Mouse (Mus musculus) neural tube, embryonic 12.5 days (tissue): ENCODE measurements at regions not wholly inside any gene's neighbourhood (a gene's known extent, or its start where the extent isn't known, plus 50 kb on each side); places are given as distances from the start of the nearest gene placed in this dataset.

Experiments used
- ATAC-seq: fragments of 200-750 bp; cut with Nextera tagmentation; 2 replicates; pipeline ENCODE4 v1.8.0; 2017; ENCODE audit warnings: low read depth, mild to moderate bottlenecking, moderate TSS enrichment, moderate library complexity; ENCODE audit not compliant: low FRiP score
- H3K27ac ChIP-seq: fragments of 300-500 bp; sonication (generic); 2 replicates; pipeline ENCODE4 v1.5.1; 2016
- H3K27me3 ChIP-seq: fragments of 300-500 bp; sonication (generic); replicated peaks from 2 replicates; pipeline ENCODE4 v1.6.1; 2016; ENCODE audit warnings: mild to moderate bottlenecking
- H3K36me3 ChIP-seq: fragments of 300-500 bp; sonication (generic); 2 replicates; pipeline ENCODE4 v1.6.1; 2016; ENCODE audit warnings: mild to moderate bottlenecking
- H3K4me1 ChIP-seq: fragments of 300-500 bp; sonication (generic); 2 replicates; pipeline ENCODE4 v1.6.1; 2016
- H3K4me2 ChIP-seq: fragments of 300-500 bp; sonication (generic); replicated peaks from 2 replicates; pipeline ENCODE4 v1.6.1; 2016; ENCODE audit warnings: mild to moderate bottlenecking
- H3K4me3 ChIP-seq: fragments of 300-500 bp; sonication (generic); 2 replicates; pipeline ENCODE4 v1.5.1; 2016
- H3K9ac ChIP-seq: fragments of 300-500 bp; sonication (generic); 2 replicates; pipeline ENCODE4 v1.6.1; 2016; ENCODE audit warnings: mild to moderate bottlenecking
- H3K9me3 ChIP-seq: fragments of 300-500 bp; sonication (generic); 2 replicates; pipeline ENCODE4 v1.6.1; 2016; ENCODE audit warnings: mild to moderate bottlenecking
- WGBS: fragments of 180-500 bp; shearing (Covaris S2); methylation state at CpG from one replicate; pipeline ENCODE4 v1.1.7; 2016; 5-methylcytosine and 5-hydroxymethylcytosine counted together

GRCm38 (mm10) chr13:90727816-90728215, 177.3 kb downstream of the Atp6ap1l start:
- H3K27ac ChIP-seq: no peak overlapping the region
- H3K36me3 ChIP-seq: no peaks in the 10 kb centered on the region
- no peaks in the 10 kb centered on the region for H3K27me3 ChIP-seq
- H3K4me2 ChIP-seq: no peak overlapping the region
- 82% methylated on average over 4 of the region's 4 CpGs for WGBS
- peaks cover 4% of the 10 kb centered on the region; the same call in 1 of the 2 replicates for H3K4me1 ChIP-seq
- H3K9ac ChIP-seq: no peak overlapping the region
- H3K9me3 ChIP-seq: no peaks in the 10 kb centered on the region
- H3K4me3 ChIP-seq: no peak overlapping the region
- no peak for ATAC-seq

- Histone ChIP-seq H3K4me3 (no peak overlapping the region), H3K9ac (no peak overlapping the region), H3K36me3 (no peaks in the 10 kb centered on the region), H3K9me3 (no peaks in the 10 kb centered on the region), H3K27ac (no peak overlapping the region), H3K4me1 (peaks cover 4% of the 10 kb centered on the region; the same call in 1 of the 2 replicates), H3K4me2 (no peak overlapping the region), H3K27me3 (no peaks in the 10 kb centered on the region)
- WGBS: 89% methylated on average over 10 of the region's 10 CpGs
- no peak for ATAC-seq
Observed at GRCm38 (mm10) chr13:90725053-90725827, 179.9 kb downstream of the Atp6ap1l start.

GRCm38 (mm10) chr13:90724598-90724997, 180.6 kb downstream of the Atp6ap1l start:
- no peak overlapping the region for H3K4me3 ChIP-seq
- peaks cover 4% of the 10 kb centered on the region; the same call in 1 of the 2 replicates for H3K4me1 ChIP-seq
- ATAC-seq: no peak
- no peaks in the 10 kb centered on the region for H3K27me3 ChIP-seq
- no peak overlapping the region for H3K27ac ChIP-seq
- no peaks in the 10 kb centered on the region for H3K36me3 ChIP-seq
- no peaks in the 10 kb centered on the region for H3K9me3 ChIP-seq
- WGBS: 98% methylated on average over 3 of the region's 3 CpGs
- no peak overlapping the region for H3K4me2 ChIP-seq
- H3K9ac ChIP-seq: no peak overlapping the region

GRCm38 (mm10) chr13:90723533-90723898, 181.6 kb downstream of the Atp6ap1l start:
- Histone ChIP-seq H3K4me1 (peaks cover 4% of the 10 kb centered on the region; the same call in 1 of the 2 replicates), H3K4me2 (no peak overlapping the region), H3K27me3 (no peaks in the 10 kb centered on the region), H3K9me3 (no peaks in the 10 kb centered on the region), H3K4me3 (no peak overlapping the region), H3K9ac (no peak overlapping the region), H3K27ac (no peak overlapping the region), H3K36me3 (no peaks in the 10 kb centered on the region)
- WGBS: 43% methylated on average over 3 of the region's 3 CpGs
- ATAC-seq: peak; percentile 49; the same call in 1 of the 2 replicates

GRCm38 (mm10) chr13:90722599-90723532, 182.3 kb downstream of the Atp6ap1l start:
- 0 out of 2 replicates have a peak, but pooled peaks have one; percentile 4 for ATAC-seq
- Histone ChIP-seq H3K4me1 (peaks cover 4% of the 10 kb centered on the region; the same call in 1 of the 2 replicates), H3K36me3 (no peaks in the 10 kb centered on the region), H3K4me3 (no peak overlapping the region), H3K9me3 (no peaks in the 10 kb centered on the region), H3K9ac (no peak overlapping the region), H3K4me2 (no peak overlapping the region), H3K27ac (no peak overlapping the region), H3K27me3 (no peaks in the 10 kb centered on the region)
- WGBS: 63% methylated on average over 8 of the region's 8 CpGs

- Histone ChIP-seq H3K36me3 (no peaks in the 10 kb centered on the region), H3K4me1 (no peaks in the 10 kb centered on the region), H3K9ac (no peak overlapping the region), H3K4me3 (no peak overlapping the region), H3K27me3 (no peaks in the 10 kb centered on the region), H3K4me2 (no peak overlapping the region), H3K9me3 (no peaks in the 10 kb centered on the region), H3K27ac (no peak overlapping the region)
- 93% methylated on average over 2 of the region's 2 CpGs for WGBS
- no peak for ATAC-seq
Observed at GRCm38 (mm10) chr13:90684324-90684723, 220.8 kb downstream of the Atp6ap1l start.

GRCm38 (mm10) chr13:90679162-90680010, 225.8 kb downstream of the Atp6ap1l start:
- ATAC-seq: no peak
- no peaks in the 10 kb centered on the region for H3K4me1 ChIP-seq
- no peak overlapping the region for H3K9ac ChIP-seq
- H3K27ac ChIP-seq: no peak overlapping the region
- H3K4me2 ChIP-seq: no peak overlapping the region
- no peaks in the 10 kb centered on the region for H3K9me3 ChIP-seq
- H3K27me3 ChIP-seq: no peaks in the 10 kb centered on the region
- 59% methylated on average over 8 of the region's 8 CpGs for WGBS
- H3K36me3 ChIP-seq: no peaks in the 10 kb centered on the region
- no peak overlapping the region for H3K4me3 ChIP-seq

GRCm38 (mm10) chr13:90673823-90674222, 231.3 kb downstream of the Atp6ap1l start:
- Histone ChIP-seq H3K36me3 (no peaks in the 10 kb centered on the region), H3K4me1 (no peaks in the 10 kb centered on the region), H3K4me2 (no peak overlapping the region), H3K9me3 (no peaks in the 10 kb centered on the region), H3K27ac (no peak overlapping the region), H3K27me3 (no peaks in the 10 kb centered on the region), H3K9ac (no peak overlapping the region), H3K4me3 (no peak overlapping the region)
- 87% methylated on average over 3 of the region's 3 CpGs for WGBS
- ATAC-seq: no peak

- Histone ChIP-seq H3K9me3 (no peaks in the 10 kb centered on the region), H3K4me3 (no peak overlapping the region), H3K27me3 (no peaks in the 10 kb centered on the region), H3K27ac (no peak overlapping the region), H3K4me1 (no peaks in the 10 kb centered on the region), H3K36me3 (no peaks in the 10 kb centered on the region), H3K9ac (no peak overlapping the region), H3K4me2 (no peak overlapping the region)
- 90% methylated on average over 1 of the region's 1 CpGs for WGBS
- no peak for ATAC-seq
Observed at GRCm38 (mm10) chr13:90673079-90673478, 232.1 kb downstream of the Atp6ap1l start.

GRCm38 (mm10) chr13:90661567-90662141, 243.5 kb downstream of the Atp6ap1l start:
- H3K4me1 ChIP-seq: no peaks in the 10 kb centered on the region
- H3K27ac ChIP-seq: no peak overlapping the region
- 75% methylated on average over 3 of the region's 3 CpGs for WGBS
- H3K27me3 ChIP-seq: no peaks in the 10 kb centered on the region
- H3K9ac ChIP-seq: no peak overlapping the region
- no peak overlapping the region for H3K4me3 ChIP-seq
- ATAC-seq: no peak
- H3K36me3 ChIP-seq: no peaks in the 10 kb centered on the region
- H3K4me2 ChIP-seq: no peak overlapping the region
- no peaks in the 10 kb centered on the region for H3K9me3 ChIP-seq

GRCm38 (mm10) chr13:90660950-90661349, 244.2 kb downstream of the Atp6ap1l start:
- H3K9me3 ChIP-seq: no peaks in the 10 kb centered on the region
- peak; percentile 37 for ATAC-seq
- no peaks in the 10 kb centered on the region for H3K27me3 ChIP-seq
- H3K27ac ChIP-seq: no peak overlapping the region
- no peaks in the 10 kb centered on the region for H3K36me3 ChIP-seq
- H3K4me3 ChIP-seq: no peak overlapping the region
- no peak overlapping the region for H3K4me2 ChIP-seq
- WGBS: 10% methylated on average over 3 of the region's 3 CpGs
- no peaks in the 10 kb centered on the region for H3K4me1 ChIP-seq
- H3K9ac ChIP-seq: no peak overlapping the region
